Mouse (Mus musculus) limb, embryonic 13.5 days (tissue): ENCODE results near the gene Pdgfa. TPM values are rescaled to one million over a fixed set of nuclear protein-coding genes. Genes with fewer than 3 reads are reported as not detected.
A peak's percentile ranks its signal among the peaks of the same experiment; 100 is the strongest.

Experiments used
- ATAC-seq: fragments of 200-750 bp; cut with Nextera tagmentation; 2 replicates; pipeline ENCODE4 v1.8.0; 2017; ENCODE audit warnings: low read depth, moderate number of reproducible peaks, moderate TSS enrichment; ENCODE audit not compliant: low FRiP score
- H3K27ac ChIP-seq: fragments of 300-500 bp; sonication (generic); 2 replicates; pipeline ENCODE4 v1.5.1; 2015; ENCODE audit warnings: inconsistent platforms, mild to moderate bottlenecking, moderate library complexity
- H3K27me3 ChIP-seq: fragments of 300-500 bp; sonication (generic); 2 replicates; pipeline ENCODE4 v1.6.1; 2015; ENCODE audit warnings: mild to moderate bottlenecking, inconsistent platforms
- H3K36me3 ChIP-seq: fragments of 300-500 bp; sonication (generic); 2 replicates; pipeline ENCODE4 v1.6.1; 2015; ENCODE audit warnings: inconsistent platforms, mild to moderate bottlenecking, moderate library complexity
- H3K4me1 ChIP-seq: fragments of 300-500 bp; sonication (generic); 2 replicates; pipeline ENCODE4 v1.6.1; 2015; ENCODE audit warnings: inconsistent platforms
- H3K4me2 ChIP-seq: fragments of 300-500 bp; sonication (generic); replicated peaks from 2 replicates; pipeline ENCODE4 v1.6.1; 2015; ENCODE audit warnings: inconsistent platforms, mild to moderate bottlenecking, moderate library complexity
- H3K4me3 ChIP-seq: fragments of 300-500 bp; sonication (generic); 2 replicates; pipeline ENCODE4 v1.5.1; 2015; ENCODE audit warnings: moderate library complexity, mild to moderate bottlenecking, inconsistent platforms
- H3K9ac ChIP-seq: fragments of 300-500 bp; sonication (generic); 2 replicates; pipeline ENCODE4 v1.6.1; 2015; ENCODE audit warnings: mild to moderate bottlenecking, inconsistent platforms
- H3K9me3 ChIP-seq: fragments of 300-500 bp; sonication (generic); 2 replicates; pipeline ENCODE4 v1.6.1; 2016; ENCODE audit warnings: inconsistent platforms
- WGBS: fragments of 180-500 bp; shearing (Covaris S2); methylation state at CpG from one replicate; pipeline ENCODE4 v1.1.7; 2015; 5-methylcytosine and 5-hydroxymethylcytosine counted together
- polyA plus RNA-seq: library from polyadenylated mRNA; unstranded; fragments of >200 nt; fragmentation: Nextera tagmentation; extraction: Ambion mirVana; gene quantifications from 2 replicates; pipeline ENCODE4 v1.2.1, GENCODE M21; 2015

The Pdgfa gene
- polyA plus RNA-seq, 1 experiment from 2014 or later = 52.1 TPM

DNA sequence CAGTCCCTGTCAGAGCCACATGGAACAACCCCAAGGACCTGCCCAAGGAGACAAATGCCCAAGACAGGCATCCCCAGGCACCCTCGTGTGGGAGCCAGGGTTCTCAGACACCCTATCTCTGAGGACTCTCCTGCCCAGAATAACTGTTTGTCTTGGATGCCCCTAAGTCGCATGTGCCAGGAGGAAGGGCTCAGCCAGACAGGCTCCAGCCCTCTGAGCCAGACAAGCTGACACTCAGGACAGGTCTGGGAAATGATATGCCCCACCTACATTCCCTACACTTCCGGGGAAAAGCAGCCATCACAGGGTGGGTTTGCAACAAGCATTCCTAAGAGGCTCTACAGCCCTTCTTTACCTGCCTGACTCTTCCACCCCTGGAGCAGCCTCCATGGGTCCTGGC, 19.4 kb downstream of the Pdgfa start:
- ATAC-seq = no peak
- H3K9me3 ChIP-seq = no peaks in the 10 kb centered on the region
- H3K4me1 ChIP-seq = peaks cover 28% of the 10 kb centered on the region
- H3K27me3 ChIP-seq = no peaks in the 10 kb centered on the region
- no peak overlapping the region for H3K4me2 ChIP-seq
- no peak overlapping the region for H3K4me3 ChIP-seq
- WGBS = 52% methylated on average over 3 of the region's 3 CpGs
- no peak overlapping the region for H3K9ac ChIP-seq
- peaks cover 18% of the 10 kb centered on the region for H3K36me3 ChIP-seq
- no peak overlapping the region for H3K27ac ChIP-seq

DNA sequence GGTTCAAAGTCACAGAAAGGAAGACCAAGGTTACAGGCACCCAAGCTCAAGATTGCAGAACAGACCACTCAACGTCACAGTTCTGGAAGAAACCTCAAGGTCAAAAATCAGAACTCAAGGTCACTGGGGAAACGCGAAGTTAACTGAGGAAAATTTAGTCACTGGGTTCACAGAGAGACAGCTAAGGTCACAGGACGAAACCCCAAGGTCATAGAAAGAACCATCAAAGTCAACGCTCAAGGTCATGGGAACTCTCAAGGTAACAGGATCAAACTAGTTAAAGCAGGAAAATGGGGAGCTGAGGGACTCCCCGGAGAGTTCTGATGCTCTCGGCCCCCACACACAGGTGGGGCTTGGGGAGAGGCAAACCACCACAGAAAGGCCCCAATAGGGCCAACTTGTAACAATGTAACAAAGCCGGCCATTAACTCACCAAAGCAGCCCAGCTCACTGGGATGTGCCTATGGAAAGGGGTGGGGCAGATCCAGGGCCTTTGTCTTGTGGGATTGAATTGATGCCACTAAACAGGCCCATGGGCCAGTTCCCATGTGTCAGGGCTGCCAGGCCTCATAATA, 22.2 kb downstream of the Pdgfa start:
- peaks cover 14% of the 10 kb centered on the region for H3K36me3 ChIP-seq
- WGBS = 89% methylated on average over 8 of the region's 8 CpGs
- no peaks in the 10 kb centered on the region for H3K9me3 ChIP-seq
- no peak overlapping the region for H3K27ac ChIP-seq
- no peak overlapping the region for H3K4me3 ChIP-seq
- H3K9ac ChIP-seq = no peak overlapping the region
- no peak overlapping the region for H3K4me2 ChIP-seq
- peaks cover 19% of the 10 kb centered on the region for H3K4me1 ChIP-seq
- no peak for ATAC-seq
- H3K27me3 ChIP-seq = no peaks in the 10 kb centered on the region

DNA sequence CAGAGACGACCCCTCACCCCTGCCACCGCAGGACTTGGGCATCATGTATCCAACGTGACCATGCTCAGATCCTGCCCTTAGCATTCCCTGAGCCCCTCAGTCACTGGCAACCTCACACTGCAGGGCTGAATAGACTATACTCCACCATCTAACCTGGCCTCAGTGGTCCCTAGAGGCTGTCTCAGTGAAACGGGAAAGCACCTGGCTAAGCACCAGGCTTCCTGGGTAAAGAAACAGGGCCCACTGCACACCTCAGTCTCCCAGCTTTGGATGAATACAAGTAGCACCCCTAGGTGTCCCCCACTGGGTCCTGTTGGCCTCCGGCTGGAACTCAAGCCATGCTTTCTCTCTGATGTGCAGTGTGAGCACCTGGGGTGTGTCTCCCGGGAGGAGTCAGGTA, 23.7 kb downstream of the Pdgfa start:
- Histone ChIP-seq H3K9ac (no peak overlapping the region), H3K9me3 (no peaks in the 10 kb centered on the region), H3K4me3 (no peak overlapping the region), H3K4me2 (no peak overlapping the region), H3K27ac (no peak overlapping the region), H3K27me3 (no peaks in the 10 kb centered on the region), H3K4me1 (peaks cover 18% of the 10 kb centered on the region), H3K36me3 (peaks cover 7% of the 10 kb centered on the region)
- 80% methylated on average over 6 of the region's 6 CpGs for WGBS
- no peak for ATAC-seq

DNA sequence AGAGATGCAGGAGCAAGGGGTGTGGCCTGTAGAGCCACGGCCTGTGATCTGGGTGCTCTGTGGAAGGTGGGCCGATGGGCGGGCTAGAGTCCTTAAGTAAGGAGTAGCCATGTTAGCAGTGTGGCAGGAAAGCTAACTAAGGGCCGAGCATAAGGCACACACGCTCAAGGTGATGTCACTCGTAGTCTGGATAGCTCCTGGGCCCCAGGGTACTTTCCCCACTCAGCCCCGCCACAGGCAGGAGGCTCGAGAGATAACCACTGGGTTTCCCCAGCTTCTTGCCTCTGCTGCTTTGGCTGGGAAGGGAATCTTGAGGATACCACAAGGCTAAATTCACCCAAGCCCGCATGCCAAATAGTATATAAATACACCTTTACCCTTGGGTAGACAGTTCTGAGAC, 25.8 kb downstream of the Pdgfa start:
- whole genome bisulfite sequencing = 79% methylated on average over 9 of the region's 9 CpGs
- no peak overlapping the region for H3K4me2 ChIP-seq
- peaks cover 6% of the 10 kb centered on the region; the same call in 1 of the 2 replicates for H3K36me3 ChIP-seq
- ATAC-seq = no peak
- H3K4me3 ChIP-seq = no peak overlapping the region
- H3K27me3 ChIP-seq = no peaks in the 10 kb centered on the region
- H3K9ac ChIP-seq = no peak overlapping the region
- H3K4me1 ChIP-seq = peaks cover 22% of the 10 kb centered on the region
- H3K9me3 ChIP-seq = no peaks in the 10 kb centered on the region
- no peak overlapping the region for H3K27ac ChIP-seq

DNA sequence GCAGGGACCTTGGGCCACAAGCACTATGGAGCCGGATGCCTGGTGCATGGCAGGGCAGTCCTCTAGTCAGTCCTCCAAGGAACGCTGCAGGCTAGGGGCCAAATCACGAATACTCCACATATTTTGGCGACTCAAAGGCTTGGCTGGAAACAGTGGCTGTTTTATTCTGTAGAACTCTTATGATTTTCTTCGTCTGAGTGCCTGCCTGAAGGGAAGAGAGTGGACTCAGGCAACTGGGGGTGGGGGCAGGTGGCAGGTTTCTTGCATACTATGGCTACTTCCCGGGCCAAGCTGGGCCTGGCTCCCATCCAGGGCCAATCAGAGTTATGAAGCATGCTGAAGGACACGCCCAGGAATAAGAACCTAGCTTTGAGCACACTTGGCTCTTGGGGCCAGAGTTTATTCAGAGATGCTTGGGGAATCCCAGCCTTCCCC, 27.1 kb downstream of the Pdgfa start:
- WGBS = 45% methylated on average over 7 of the region's 7 CpGs
- H3K27ac ChIP-seq = peak overlapping the region; percentile 58; the same call in 1 of the 2 replicates
- H3K9ac ChIP-seq = no peak overlapping the region
- no peaks in the 10 kb centered on the region for H3K9me3 ChIP-seq
- H3K27me3 ChIP-seq = no peaks in the 10 kb centered on the region
- peaks cover 34% of the 10 kb centered on the region for H3K4me1 ChIP-seq
- 0 out of 2 replicates have a peak overlapping the region, but pooled peaks have one; percentile 7 for H3K4me2 ChIP-seq
- no peak overlapping the region for H3K4me3 ChIP-seq
- H3K36me3 ChIP-seq = no peaks in the 10 kb centered on the region
- ATAC-seq = 0 out of 2 replicates have a peak, but pooled peaks have one; percentile 10

DNA sequence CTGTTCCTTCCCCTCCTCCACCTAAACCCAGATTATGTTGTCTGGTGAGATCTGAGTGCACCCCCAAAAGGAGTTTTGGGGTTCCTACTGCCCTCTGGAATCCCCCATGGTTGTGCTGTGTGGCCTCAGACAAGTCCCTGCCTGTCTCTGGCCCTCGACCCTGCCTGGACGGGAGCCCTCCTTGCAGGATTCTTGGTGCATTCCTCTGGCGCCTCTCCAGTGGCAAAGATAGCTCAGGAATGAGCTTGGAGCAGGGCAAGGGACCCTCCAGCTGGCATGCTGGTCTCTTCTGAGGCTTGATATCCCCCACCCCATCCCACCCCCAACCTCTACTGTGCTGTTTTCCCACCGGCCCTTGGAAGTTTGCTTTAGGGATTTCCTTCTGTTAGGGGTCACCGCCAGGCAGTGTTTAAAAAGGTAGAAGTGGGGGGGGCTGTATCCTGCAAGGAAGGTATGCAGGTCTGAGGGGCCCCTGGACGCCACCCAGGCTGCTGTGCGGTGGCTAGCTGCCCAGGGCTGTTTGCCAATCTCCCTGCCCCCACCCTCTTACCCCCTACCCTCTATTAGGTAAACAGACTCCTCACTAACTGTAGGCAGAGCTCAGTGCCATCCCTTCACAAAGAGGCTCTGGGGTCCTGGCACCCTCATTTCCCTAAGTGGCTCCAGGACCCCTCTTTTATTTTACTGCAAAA, 31.0 kb downstream of the Pdgfa start:
- no peaks in the 10 kb centered on the region for H3K9me3 ChIP-seq
- H3K4me3 ChIP-seq = no peak overlapping the region
- no peaks in the 10 kb centered on the region for H3K36me3 ChIP-seq
- WGBS = 35% methylated on average over 7 of the region's 7 CpGs
- no peak overlapping the region for H3K27ac ChIP-seq
- H3K4me1 ChIP-seq = peaks cover 34% of the 10 kb centered on the region
- no peaks in the 10 kb centered on the region for H3K27me3 ChIP-seq
- H3K4me2 ChIP-seq = no peak overlapping the region
- peak; percentile 51; the same call in 1 of the 2 replicates for ATAC-seq
- no peak overlapping the region for H3K9ac ChIP-seq

DNA sequence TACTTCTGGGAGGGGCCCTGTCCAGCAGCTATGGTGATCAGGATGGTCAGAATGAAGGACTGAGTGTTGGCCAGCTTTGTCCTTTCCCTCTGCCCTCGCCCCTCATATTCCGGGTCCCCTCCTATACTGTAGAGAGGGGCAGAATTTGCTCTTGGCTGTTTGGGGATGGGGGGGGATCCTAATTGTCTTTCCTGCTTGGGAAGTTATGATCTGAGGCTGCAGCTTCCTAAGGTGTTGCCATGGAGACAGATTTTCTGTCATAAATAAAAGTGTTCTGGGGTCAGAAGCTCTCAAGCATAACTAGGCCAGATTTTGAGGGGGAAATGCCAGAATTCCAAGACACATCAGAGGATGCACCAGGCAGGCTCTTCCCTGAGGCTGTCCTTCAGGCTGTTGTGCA, 31.6 kb downstream of the Pdgfa start:
- Histone ChIP-seq H3K9ac (no peak overlapping the region), H3K9me3 (no peaks in the 10 kb centered on the region), H3K27me3 (no peaks in the 10 kb centered on the region), H3K4me1 (peaks cover 29% of the 10 kb centered on the region), H3K36me3 (no peaks in the 10 kb centered on the region), H3K4me3 (no peak overlapping the region), H3K27ac (no peak overlapping the region), H3K4me2 (no peak overlapping the region)
- ATAC-seq = no peak
- WGBS = 66% methylated on average over 2 of the region's 2 CpGs

DNA sequence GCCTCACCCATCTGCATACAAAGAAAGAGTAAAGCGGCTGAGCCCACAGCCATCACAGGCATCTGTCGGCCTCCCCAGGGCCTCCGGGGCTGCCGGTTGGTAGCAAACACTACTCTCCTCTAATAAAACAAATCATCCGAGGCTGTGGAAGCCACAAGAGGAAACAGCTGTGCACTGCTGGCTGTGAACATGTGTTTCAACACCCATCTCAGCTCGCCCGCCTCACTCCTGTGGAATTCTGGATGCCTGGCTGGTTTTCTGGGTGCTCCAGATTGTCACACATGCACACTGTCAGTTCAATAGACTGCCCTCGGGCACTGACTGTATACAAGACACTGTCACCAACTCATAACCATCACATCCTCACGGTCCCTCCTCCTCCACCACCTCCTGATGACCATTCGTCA, 40.7 kb downstream of the Pdgfa start:
- Histone ChIP-seq H3K4me2 (no peak overlapping the region), H3K27me3 (peaks cover 6% of the 10 kb centered on the region; the same call in 1 of the 2 replicates), H3K9me3 (no peaks in the 10 kb centered on the region), H3K4me1 (peaks cover 33% of the 10 kb centered on the region), H3K9ac (no peak overlapping the region), H3K36me3 (no peaks in the 10 kb centered on the region), H3K27ac (peak overlapping the region; percentile 39; the same call in 1 of the 2 replicates), H3K4me3 (no peak overlapping the region)
- ATAC-seq = peak; percentile 41; the same call in 1 of the 2 replicates
- WGBS = 21% methylated on average over 10 of the region's 10 CpGs

DNA sequence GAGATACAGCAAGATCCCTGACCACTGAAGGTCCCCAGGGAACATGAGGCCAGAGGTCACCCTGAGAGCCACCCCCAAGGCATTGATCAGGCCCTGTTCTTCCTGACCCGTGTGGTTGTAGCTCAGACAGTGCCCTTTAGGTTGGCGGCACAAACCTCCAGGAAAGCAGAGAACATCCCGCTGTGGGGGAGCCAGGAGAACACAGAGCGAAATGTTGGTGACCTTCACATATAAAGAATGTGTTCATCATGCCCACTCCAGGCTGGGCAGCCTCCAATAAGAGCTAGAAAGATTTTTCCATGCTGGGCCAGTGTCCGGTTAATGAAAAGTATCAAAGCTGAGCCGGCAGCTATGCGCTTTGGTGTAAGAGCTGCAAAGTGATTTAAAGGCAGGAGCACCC, 43.2 kb downstream of the Pdgfa start:
- 68% methylated on average over 7 of the region's 7 CpGs for WGBS
- no peak overlapping the region for H3K4me3 ChIP-seq
- no peak overlapping the region for H3K9ac ChIP-seq
- H3K4me2 ChIP-seq = no peak overlapping the region
- peaks cover 6% of the 10 kb centered on the region for H3K27me3 ChIP-seq
- H3K36me3 ChIP-seq = no peaks in the 10 kb centered on the region
- no peaks in the 10 kb centered on the region for H3K9me3 ChIP-seq
- ATAC-seq = no peak
- H3K4me1 ChIP-seq = peaks cover 39% of the 10 kb centered on the region
- H3K27ac ChIP-seq = 0 out of 2 replicates have a peak overlapping the region, but pooled peaks have one; percentile 15

DNA sequence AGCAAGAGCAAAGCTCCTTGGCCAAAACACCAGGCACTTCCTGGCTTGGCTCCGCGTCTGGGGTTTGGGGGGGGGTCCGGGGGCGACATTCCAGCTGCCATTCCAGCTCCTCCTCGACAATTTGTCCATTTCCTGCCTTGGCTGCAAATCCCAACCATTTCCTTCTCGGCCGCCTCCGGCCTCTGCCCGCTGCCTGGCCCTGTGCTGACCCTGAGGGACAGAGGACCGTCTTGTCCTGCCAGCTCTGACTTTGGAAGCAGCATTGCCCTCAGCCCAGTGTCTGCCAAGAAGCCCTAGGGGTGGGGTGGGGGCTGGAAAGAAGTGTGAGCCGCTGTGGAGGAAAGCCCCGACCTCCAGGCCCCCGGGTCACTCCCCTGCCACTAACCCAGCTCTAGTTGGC, 44.2 kb downstream of the Pdgfa start:
- Histone ChIP-seq H3K9me3 (no peaks in the 10 kb centered on the region), H3K27ac (no peak overlapping the region; the same call in 1 of the 2 replicates), H3K4me1 (peaks cover 48% of the 10 kb centered on the region), H3K27me3 (peaks cover 6% of the 10 kb centered on the region), H3K4me3 (no peak overlapping the region), H3K36me3 (no peaks in the 10 kb centered on the region), H3K4me2 (no peak overlapping the region), H3K9ac (no peak overlapping the region)
- WGBS = 50% methylated on average over 13 of the region's 13 CpGs
- ATAC-seq = no peak

DNA sequence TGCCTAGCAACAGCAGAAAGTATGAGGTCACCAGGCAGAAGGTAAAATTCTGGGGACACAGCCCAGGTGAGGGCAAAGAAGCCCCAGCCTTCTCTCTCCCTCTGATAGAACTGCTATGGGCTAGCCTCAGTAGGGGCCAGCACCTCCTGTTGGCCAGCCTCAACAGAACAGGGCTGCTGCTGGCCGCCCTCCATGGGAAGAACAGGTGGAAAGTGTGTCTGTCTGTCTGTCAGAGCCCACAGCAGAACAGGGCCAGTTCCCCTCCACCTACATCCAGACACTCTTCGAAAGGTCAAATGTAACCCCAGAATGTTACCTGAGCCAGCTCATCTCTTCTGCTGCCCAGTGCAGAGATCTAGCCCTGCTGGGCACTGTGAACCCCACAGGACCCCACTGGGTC, 45.9 kb downstream of the Pdgfa start:
- ATAC-seq = no peak
- Histone ChIP-seq H3K4me1 (peaks cover 56% of the 10 kb centered on the region), H3K4me3 (no peak overlapping the region), H3K27ac (no peak overlapping the region), H3K27me3 (peaks cover 2% of the 10 kb centered on the region), H3K9ac (no peak overlapping the region), H3K9me3 (no peaks in the 10 kb centered on the region), H3K36me3 (no peaks in the 10 kb centered on the region), H3K4me2 (no peak overlapping the region)
- WGBS = 87% methylated on average over 2 of the region's 2 CpGs

DNA sequence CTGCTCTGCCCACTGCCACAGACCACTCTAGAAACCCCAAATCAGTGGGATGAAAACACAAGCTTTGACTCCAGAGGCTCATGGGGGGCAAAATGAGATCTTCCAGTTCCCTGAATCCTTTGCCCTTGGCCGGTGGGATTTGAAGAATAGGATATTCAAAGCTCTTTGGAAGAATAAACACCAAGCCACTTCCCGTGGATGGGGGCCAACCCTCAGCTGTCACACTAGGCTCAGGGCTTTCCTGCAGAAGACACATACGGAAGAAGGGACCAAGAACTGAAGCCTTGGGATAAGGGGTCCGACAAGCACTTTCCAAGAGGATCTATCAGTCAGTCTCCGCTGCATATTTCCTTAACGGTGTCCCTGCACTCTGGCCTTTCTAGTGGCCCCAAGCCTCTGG, 48.0 kb downstream of the Pdgfa start:
- Histone ChIP-seq H3K4me2 (no peak overlapping the region), H3K4me1 (peaks cover 41% of the 10 kb centered on the region), H3K9ac (no peak overlapping the region), H3K4me3 (no peak overlapping the region), H3K27ac (no peak overlapping the region), H3K27me3 (peaks cover 2% of the 10 kb centered on the region), H3K36me3 (no peaks in the 10 kb centered on the region), H3K9me3 (no peaks in the 10 kb centered on the region)
- ATAC-seq = no peak
- 83% methylated on average over 6 of the region's 6 CpGs for WGBS
